8 mouse cellular contexts compared by ENCODE assay signal in genomic region chr6:125030532-125030931, GRCm38 (mm10). TPM values are rescaled to one million over a fixed set of nuclear protein-coding genes. Genes with fewer than 3 reads are reported as not detected.
A peak's percentile ranks its signal among the peaks of the same experiment; 100 is the strongest.
DNase-seq lines count a peak whose midpoint lies in the region; ATAC-seq and TF ChIP-seq lines count a peak whose summit lies in the region.
"Not testable (repeated sequence)": the region's sequence is repeated elsewhere in the genome, so short reads cannot be mapped to it uniquely, and the experiment has no call there.

No protein-coding gene starts in this region.

- H3K9me3 ChIP-seq in embryonic facial prominence, embryonic 11.5 days (replicated peaks; ENCODE audit: control insufficient read depth, low read length); heart, embryonic 15.5 days (replicated peaks); lung, embryonic 14.5 days (ENCODE audit: low read depth, low read length): not testable (repeated sequence)

- WGBS in bone marrow, adult 2 months = 52% methylated on average over 8 of the region's 9 CpGs
- 31% methylated on average over 7 of the region's 9 CpGs for WGBS in embryonic facial prominence, embryonic 11.5 days
- 39% methylated on average over 8 of the region's 9 CpGs for WGBS in heart, embryonic 15.5 days
- WGBS in lung, embryonic 14.5 days = 23% methylated on average over 6 of the region's 9 CpGs
- 25% methylated on average over 7 of the region's 9 CpGs for WGBS in olfactory bulb, adult 2 months

- H3K4me1 ChIP-seq in bone marrow, adult 2 months (ENCODE audit: control insufficient read depth, insufficient read depth, low read length); embryonic facial prominence, embryonic 11.5 days (ENCODE audit: control insufficient read depth, insufficient read depth, low read length); heart, embryonic 15.5 days (replicated peaks); lung, embryonic 14.5 days (ENCODE audit: insufficient read depth); olfactory bulb, adult 2 months (ENCODE audit: control insufficient read depth, insufficient read depth, low read length): not testable (repeated sequence)

- DNase-seq in ES-CJ7 (ENCODE audit: low read depth, low spot score) = peak; percentile 89
- DNase-seq in embryonic facial prominence, embryonic 11.5 days (ENCODE audit: low spot score) = peak; percentile 69
- DNase-seq in kidney, postnatal 10 days = peak; percentile 60
- DNase-seq in lung, embryonic 14.5 days = peak; percentile 67
- DNase-seq in thymus, postnatal 25 days = peak; percentile 67

- not testable (repeated sequence) for H3K27me3 ChIP-seq in embryonic facial prominence, embryonic 11.5 days (ENCODE audit: control insufficient read depth, insufficient read depth, low read length); heart, embryonic 15.5 days; lung, embryonic 14.5 days (ENCODE audit: insufficient read depth, low read length)

- H3K36me3 ChIP-seq in embryonic facial prominence, embryonic 11.5 days (replicated peaks; ENCODE audit: control insufficient read depth, insufficient read depth, low read depth, low read length) = not testable (repeated sequence)
- H3K36me3 ChIP-seq in heart, embryonic 15.5 days = peaks cover 54% of the 10 kb centered on the region
- H3K36me3 ChIP-seq in lung, embryonic 14.5 days (ENCODE audit: insufficient read depth) = peaks cover 86% of the 10 kb centered on the region

- TF ChIP-seq CTCF in bone marrow, adult 2 months (IDR thresholded peaks at IDR 0.05; ENCODE audit: control insufficient read depth, insufficient read depth, low read length) = peak; percentile 97
- TF ChIP-seq CTCF in lung, embryonic 14.5 days (IDR thresholded peaks at IDR 0.05; ENCODE audit: low read depth) = peak; percentile 96
- TF ChIP-seq CTCF in olfactory bulb, adult 2 months (IDR thresholded peaks at IDR 0.05; ENCODE audit: insufficient read depth, low read depth, low read length) = peak; percentile 93

- not testable (repeated sequence) for TF ChIP-seq POLR2A in bone marrow, adult 2 months (IDR thresholded peaks at IDR 0.05; ENCODE audit: borderline replicate concordance, control insufficient read depth, low read depth, low read length); olfactory bulb, adult 2 months (IDR thresholded peaks at IDR 0.05; ENCODE audit: insufficient read depth, low read depth, low read length)

- ATAC-seq in embryonic facial prominence, embryonic 11.5 days (replicated peaks; ENCODE audit: insufficient number of reproducible peaks, low FRiP score, low TSS enrichment, low read depth) = 0 out of 2 replicates have a peak, but pooled peaks have one; percentile 47
- ATAC-seq in heart, embryonic 15.5 days (replicated peaks; ENCODE audit: insufficient number of reproducible peaks, insufficient read depth, low FRiP score, low read depth) = 0 out of 2 replicates have a peak, but pooled peaks have one; percentile 31
- not testable (repeated sequence) for ATAC-seq in lung, embryonic 14.5 days (ENCODE audit: insufficient read depth)

- H3K4me2 ChIP-seq in embryonic facial prominence, embryonic 11.5 days (ENCODE audit: low read depth, low read length); heart, embryonic 15.5 days; lung, embryonic 14.5 days: not testable (repeated sequence)

- not testable (repeated sequence) for H3K4me3 ChIP-seq in bone marrow, adult 2 months (replicated peaks; ENCODE audit: control insufficient read depth, low read depth, low read length); embryonic facial prominence, embryonic 11.5 days (ENCODE audit: low read depth, low read length); heart, embryonic 15.5 days; lung, embryonic 14.5 days (ENCODE audit: low read depth, low read length); olfactory bulb, adult 2 months (ENCODE audit: insufficient read depth, low read depth, low read length)

- not testable (repeated sequence) for H3K27ac ChIP-seq in bone marrow, adult 2 months (ENCODE audit: control insufficient read depth, insufficient read depth, low read depth, low read length, poor library complexity); embryonic facial prominence, embryonic 11.5 days (replicated peaks; ENCODE audit: low read depth, low read length); heart, embryonic 15.5 days; lung, embryonic 14.5 days (ENCODE audit: low read depth); olfactory bulb, adult 2 months (ENCODE audit: insufficient read depth, low read depth, low read length)

- H3K9ac ChIP-seq in embryonic facial prominence, embryonic 11.5 days (replicated peaks; ENCODE audit: low read length); heart, embryonic 15.5 days; lung, embryonic 14.5 days: not testable (repeated sequence)

RNA-seq across cellular contexts. Expression of gene Ing4, which starts 9.0 kb away (rescaled TPM):
- polyA plus RNA-seq in bone marrow, adult 2 months (2011; ENCODE audit: insufficient read depth, insufficient read length, low replicate concordance, missing spikeins) = 19.6 and 42.0 TPM in 2 replicates
- polyA plus RNA-seq in embryonic facial prominence, embryonic 11.5 days (2014; fragmentation: Nextera tagmentation; extraction: Ambion mirVana) = 141 and 145 TPM in 2 replicates
- polyA plus RNA-seq in heart, embryonic 15.5 days (2015; fragmentation: Nextera tagmentation; extraction: Ambion mirVana) = 79.2 and 83.1 TPM in 2 replicates
- 97.9 and 101 TPM in 2 replicates for polyA plus RNA-seq in lung, embryonic 14.5 days (2014; fragmentation: Nextera tagmentation; extraction: Ambion mirVana)
- not detected in 2 replicates for polyA plus RNA-seq in olfactory bulb, adult 2 months (2012; ENCODE audit: insufficient read depth, insufficient read length, low replicate concordance, missing spikeins)

RNA-seq across cellular contexts. Expression of gene Acrbp, which starts 19.0 kb away (rescaled TPM):
- 24.3 and 45.9 TPM in 2 replicates for polyA plus RNA-seq in bone marrow, adult 2 months (2011; ENCODE audit: insufficient read depth, insufficient read length, low replicate concordance, missing spikeins)
- 10.0 and 12.5 TPM in 2 replicates for polyA plus RNA-seq in embryonic facial prominence, embryonic 11.5 days (2014; fragmentation: Nextera tagmentation; extraction: Ambion mirVana)
- polyA plus RNA-seq in heart, embryonic 15.5 days (2015; fragmentation: Nextera tagmentation; extraction: Ambion mirVana) = 5.2 and 7.1 TPM in 2 replicates
- 13.6 TPM in 2 replicates for polyA plus RNA-seq in lung, embryonic 14.5 days (2014; fragmentation: Nextera tagmentation; extraction: Ambion mirVana)
- not detected in 2 replicates for polyA plus RNA-seq in olfactory bulb, adult 2 months (2012; ENCODE audit: insufficient read depth, insufficient read length, low replicate concordance, missing spikeins)

RNA-seq across cellular contexts. Expression of gene Zfp384, which starts 21.6 kb away (rescaled TPM):
- 26.2 and 46.0 TPM in 2 replicates for polyA plus RNA-seq in bone marrow, adult 2 months (2011; ENCODE audit: insufficient read depth, insufficient read length, low replicate concordance, missing spikeins)
- polyA plus RNA-seq in embryonic facial prominence, embryonic 11.5 days (2014; fragmentation: Nextera tagmentation; extraction: Ambion mirVana) = 7.7 and 10.6 TPM in 2 replicates
- polyA plus RNA-seq in heart, embryonic 15.5 days (2015; fragmentation: Nextera tagmentation; extraction: Ambion mirVana) = 9.0 and 12.4 TPM in 2 replicates
- 13.2 and 14.8 TPM in 2 replicates for polyA plus RNA-seq in lung, embryonic 14.5 days (2014; fragmentation: Nextera tagmentation; extraction: Ambion mirVana)
- polyA plus RNA-seq in olfactory bulb, adult 2 months (2012; ENCODE audit: insufficient read depth, insufficient read length, low replicate concordance, missing spikeins) = 212 TPM in 1 of 2 replicates, not detected in the other

RNA-seq across cellular contexts. Expression of gene Pianp, which starts 34.0 kb away (rescaled TPM):
- polyA plus RNA-seq in bone marrow, adult 2 months (2011; ENCODE audit: insufficient read depth, insufficient read length, low replicate concordance, missing spikeins) = 3.4 TPM in 1 of 2 replicates, not detected in the other
- 1.1 and 1.9 TPM in 2 replicates for polyA plus RNA-seq in embryonic facial prominence, embryonic 11.5 days (2014; fragmentation: Nextera tagmentation; extraction: Ambion mirVana)
- polyA plus RNA-seq in heart, embryonic 15.5 days (2015; fragmentation: Nextera tagmentation; extraction: Ambion mirVana) = 0.62 and 1.1 TPM in 2 replicates
- 0.39 and 0.59 TPM in 2 replicates for polyA plus RNA-seq in lung, embryonic 14.5 days (2014; fragmentation: Nextera tagmentation; extraction: Ambion mirVana)
- not detected in 2 replicates for polyA plus RNA-seq in olfactory bulb, adult 2 months (2012; ENCODE audit: insufficient read depth, insufficient read length, low replicate concordance, missing spikeins)

RNA-seq across cellular contexts. Expression of gene Lpar5, which starts 37.2 kb away (rescaled TPM):
- polyA plus RNA-seq in bone marrow, adult 2 months (2011; ENCODE audit: insufficient read depth, insufficient read length, low replicate concordance, missing spikeins) = not detected in 2 replicates
- 0.25 and 0.49 TPM in 2 replicates for polyA plus RNA-seq in embryonic facial prominence, embryonic 11.5 days (2014; fragmentation: Nextera tagmentation; extraction: Ambion mirVana)
- 0.35 and 0.90 TPM in 2 replicates for polyA plus RNA-seq in heart, embryonic 15.5 days (2015; fragmentation: Nextera tagmentation; extraction: Ambion mirVana)
- 0.31 and 0.49 TPM in 2 replicates for polyA plus RNA-seq in lung, embryonic 14.5 days (2014; fragmentation: Nextera tagmentation; extraction: Ambion mirVana)
- not detected in 2 replicates for polyA plus RNA-seq in olfactory bulb, adult 2 months (2012; ENCODE audit: insufficient read depth, insufficient read length, low replicate concordance, missing spikeins)

Comparison
In these comparisons a context has a peak if more than half of its experiments do, and no peak if none do; other contexts are left out.
1. RNA of gene Ing4, which starts 9.0 kb away (polyA plus RNA-seq): 141 to 145 TPM in embryonic facial prominence, embryonic 11.5 days, 97.9 to 101 TPM in lung, embryonic 14.5 days, 79.2 to 83.1 TPM in heart, embryonic 15.5 days and 19.6 to 42.0 TPM in bone marrow, adult 2 months; not detected in olfactory bulb, adult 2 months; every median in the first group is over 10 times any median in the second.
2. Peak in every context shown above with its lines, with median percentiles within 50 percentile points of each other: DNase-seq and CTCF ChIP-seq.